Mouse (Mus musculus): ENCODE measurements around the gene Vasp.

- TF ChIP-seq CTCF (IDR thresholded peaks at IDR 0.05), result no peak
- no peak for TF ChIP-seq EP300 (IDR thresholded peaks at IDR 0.05)
Observed at GRCm38 (mm10) chr7:19265147-19265546, 6.5 kb downstream of the Vasp start.

All from lung, postnatal 0 days (tissue).